32 mouse cellular contexts compared by ENCODE assay signal in the genomic region with DNA sequence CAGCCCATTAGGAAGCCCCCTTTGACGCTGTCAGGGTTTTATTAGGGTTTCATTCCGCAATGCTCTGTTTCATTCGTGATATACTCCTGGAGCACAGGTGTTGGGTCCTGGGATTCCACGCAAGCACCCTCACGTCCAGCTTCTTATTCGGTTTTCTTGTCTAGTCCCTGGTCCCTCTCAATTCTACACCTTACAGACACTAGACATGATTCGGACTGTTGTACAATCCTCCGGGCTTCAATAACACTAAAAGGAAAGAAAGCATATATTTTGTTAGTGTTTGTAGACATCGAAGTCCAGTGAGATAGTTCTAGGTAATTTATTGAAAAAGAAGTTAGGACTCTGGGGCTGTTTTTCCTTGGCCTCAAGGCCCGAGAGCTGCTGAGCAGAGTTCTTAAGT.
"Had no signal": no experiment of that assay in that cellular context is flagged by ENCODE, and none has a peak within 500 bp of the region (broad histone marks: within the 10 kb centered on the region; RNA-seq: fewer than 3 reads in every experiment).

No protein-coding gene starts in this region.

- DNase-seq: heart, postnatal 10 days; heart, postnatal 14 days; heart, postnatal 36 days; heart, postnatal 4 days; kidney, adult 11 months; kidney, adult 18-20 months; kidney, adult 2 months; kidney, adult 8-10 months; kidney, adult 9 months; kidney, postnatal 10 days; kidney, postnatal 14 days; kidney, postnatal 25 days; kidney, postnatal 36 days; layer of hippocampus, adult 9-11 months; layer of hippocampus, postnatal 36 days had no signal

- H3K36me3 ChIP-seq: heart, embryonic 10.5 days; heart, embryonic 12.5 days; heart, embryonic 13.5 days; heart, embryonic 15.5 days; hindbrain, embryonic 10.5 days; hindbrain, embryonic 12.5 days; hindbrain, embryonic 13.5 days; hindbrain, embryonic 15.5 days; intestine, embryonic 15.5 days; kidney, embryonic 15.5 days had no signal

- ATAC-seq: hindbrain, embryonic 16.5 days; hindbrain, postnatal 0 days; inflammation-experienced regulatory T-cells, adult 6 months; intestine, embryonic 15.5 days; intestine, embryonic 16.5 days; intestine, postnatal 0 days had no signal

- H3K4me3 ChIP-seq: hindbrain, embryonic 12.5 days; hindbrain, embryonic 13.5 days; hindbrain, embryonic 15.5 days; intestine, embryonic 15.5 days; layer of hippocampus, adult 2 months had no signal

- H3K4me2 ChIP-seq: hindbrain, embryonic 13.5 days; hindbrain, embryonic 15.5 days had no signal

- H3K27ac ChIP-seq: heart, embryonic 10.5 days; heart, embryonic 13.5 days; heart, embryonic 15.5 days; hindbrain, embryonic 10.5 days; hindbrain, embryonic 12.5 days; hindbrain, embryonic 13.5 days; hindbrain, embryonic 15.5 days; hindbrain, postnatal 0 days; intestine, embryonic 15.5 days; kidney, postnatal 0 days; layer of hippocampus, adult 2 months had no signal

- H3K9me3 ChIP-seq: heart, embryonic 10.5 days; heart, embryonic 12.5 days; heart, embryonic 13.5 days; heart, embryonic 15.5 days; hindbrain, embryonic 10.5 days; hindbrain, embryonic 12.5 days; hindbrain, embryonic 13.5 days; hindbrain, embryonic 15.5 days; intestine, embryonic 15.5 days; kidney, embryonic 15.5 days had no signal

- H3K9ac ChIP-seq: heart, embryonic 15.5 days; hindbrain, embryonic 12.5 days; hindbrain, embryonic 13.5 days; hindbrain, embryonic 15.5 days; intestine, embryonic 15.5 days; kidney, embryonic 15.5 days had no signal

- H3K4me1 ChIP-seq: hindbrain, embryonic 15.5 days had no signal
